Mouse (Mus musculus) adrenal gland, adult 8-10 months (tissue): Measurements from ENCODE around the gene Gphn. TPM values are rescaled to one million over a fixed set of nuclear protein-coding genes. Genes with fewer than 3 reads are reported as not detected.
A peak's percentile ranks its signal among the peaks of the same experiment; 100 is the strongest.

Experiments used
- DNase-seq: peaks from one replicate; pipeline ENCODE4 v3.0.0; 2022
- total RNA-seq, 4 experiments: library from RNA; stranded (reverse); gene quantifications; 2 replicates each; pipeline ENCODE4 v1.2.4; 2022

The Gphn gene
- 10 to 100 TPM; 27.3 to 35.8 (median 29.6) TPM for total RNA-seq

- peak; percentile 90 for DNase-seq
These were observed at the start of gene Gphn for GRCm38 (mm10) chr12:78225707-78226518. TSS of gene Gphn (plus strand) at chr12:78226379.

- DNase-seq: no peak
These were observed 44.7 kb upstream of the Gphn start for GRCm38 (mm10) chr12:78181452-78181851.

GRCm38 (mm10) chr12:78193942-78194341 lies 32.2 kb upstream of the Gphn start, which contains the start of gene Gm6657:
TSS of gene Gm6657 (plus strand) at chr12:78194242.
- no peak for DNase-seq

GRCm38 (mm10) chr12:78195368-78195767 lies 30.8 kb upstream of the Gphn start:
- no peak for DNase-seq

- DNase-seq: no peak
These were observed 22.5 kb upstream of the Gphn start for GRCm38 (mm10) chr12:78203646-78204045.

- DNase-seq: peak; percentile 33
These were observed 20.1 kb upstream of the Gphn start for GRCm38 (mm10) chr12:78205915-78206570.

- no peak for DNase-seq
These were observed 19.6 kb upstream of the Gphn start for GRCm38 (mm10) chr12:78206571-78206960.

GRCm38 (mm10) chr12:78209856-78210255 lies 16.3 kb upstream of the Gphn start:
- DNase-seq: no peak

GRCm38 (mm10) chr12:78215490-78215889 lies 10.7 kb upstream of the Gphn start:
- no peak for DNase-seq

- no peak for DNase-seq
These were observed 6.9 kb upstream of the Gphn start for GRCm38 (mm10) chr12:78219191-78219825.

GRCm38 (mm10) chr12:78226519-78226875 lies 318 bp downstream of the Gphn start:
- DNase-seq: peak; percentile 80

GRCm38 (mm10) chr12:78227021-78227932 lies 1.1 kb downstream of the Gphn start:
- DNase-seq: peak; percentile 35

GRCm38 (mm10) chr12:78228139-78228538 lies 2.0 kb downstream of the Gphn start:
- DNase-seq: no peak

GRCm38 (mm10) chr12:78232560-78232959 lies 6.4 kb downstream of the Gphn start:
- DNase-seq: no peak

- no peak for DNase-seq
These were observed 22.2 kb downstream of the Gphn start for GRCm38 (mm10) chr12:78248366-78248765.

GRCm38 (mm10) chr12:78249151-78249550 lies 23.0 kb downstream of the Gphn start:
- peak; percentile 9 for DNase-seq

- no peak for DNase-seq
These were observed 51.2 kb downstream of the Gphn start for GRCm38 (mm10) chr12:78277386-78277785.

GRCm38 (mm10) chr12:78290384-78290783 lies 64.2 kb downstream of the Gphn start:
- no peak for DNase-seq

- no peak for DNase-seq
These were observed 72.7 kb downstream of the Gphn start for GRCm38 (mm10) chr12:78298824-78299398.

GRCm38 (mm10) chr12:78315106-78315505 lies 88.9 kb downstream of the Gphn start:
- DNase-seq: peak; percentile 53

GRCm38 (mm10) chr12:78327946-78328345 lies 101.8 kb downstream of the Gphn start:
- no peak for DNase-seq

GRCm38 (mm10) chr12:78332107-78332506 lies 105.9 kb downstream of the Gphn start:
- peak; percentile 22 for DNase-seq
